Mouse (Mus musculus) retina, postnatal 1 day (tissue): Measurements from ENCODE around the gene Nrxn1.

Experiments
- DNase-seq: peaks from one replicate; pipeline ENCODE4 v3.0.0-alpha.2; 2012

Gene Nrxn1

DNA sequence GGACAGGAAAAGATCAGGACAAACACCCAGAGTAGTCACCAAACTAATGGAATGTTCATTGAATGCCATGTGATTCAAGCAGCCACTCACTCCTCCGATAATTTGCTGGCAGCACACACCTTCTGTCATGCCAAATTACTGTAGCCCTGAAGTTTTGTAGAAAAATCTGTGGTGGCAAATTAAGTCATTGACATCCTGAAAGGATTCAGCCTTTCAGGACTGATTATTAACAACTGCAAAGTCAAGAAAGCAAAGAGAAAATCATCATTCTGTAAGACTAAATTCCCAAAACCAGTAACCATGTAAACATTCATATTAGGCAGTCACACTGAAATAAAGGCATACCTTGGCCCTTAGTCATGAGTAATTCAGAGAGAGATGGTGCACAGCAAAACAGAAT lies 662.7 kb downstream of the Nrxn1 start:
- DNase-seq: no peak

DNA sequence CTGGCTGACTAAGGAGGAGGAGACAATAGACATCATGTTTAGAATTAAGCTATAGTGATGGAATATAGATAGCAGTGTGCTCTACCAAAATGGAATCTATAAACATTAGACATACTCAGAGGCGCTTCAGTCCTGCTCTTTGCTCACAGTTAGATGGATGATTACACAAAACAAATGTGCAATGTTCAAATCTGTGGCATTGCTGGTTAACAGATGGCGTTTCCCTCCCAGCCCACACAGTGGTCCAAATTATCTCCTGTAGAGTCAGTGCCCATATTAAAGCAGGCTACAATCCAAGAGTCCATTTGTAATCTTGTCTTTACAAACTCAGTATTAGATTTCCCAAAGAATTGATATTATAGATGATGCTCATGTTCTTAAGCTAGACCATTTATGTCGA lies 666.9 kb downstream of the Nrxn1 start:
- no peak for DNase-seq

DNA sequence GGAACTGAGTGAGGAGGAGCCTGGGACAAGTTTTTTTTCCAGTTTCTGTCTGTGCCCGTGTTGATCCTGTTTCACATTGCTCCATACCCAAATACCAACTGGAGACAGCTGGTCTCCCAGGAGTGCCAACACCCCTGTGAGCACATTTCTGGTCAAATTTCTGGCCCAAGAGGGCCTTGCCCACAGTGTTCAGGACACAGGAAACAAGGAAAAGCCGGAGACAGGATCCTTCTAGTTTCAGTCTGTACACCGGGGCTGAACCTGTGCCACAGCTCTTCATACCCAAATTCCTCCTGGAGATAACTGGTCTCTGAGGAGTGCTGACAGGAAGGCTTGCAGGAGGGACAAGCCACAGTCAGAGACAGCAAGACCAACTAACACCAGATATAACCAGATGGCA lies 670.3 kb downstream of the Nrxn1 start:
- DNase-seq: no peak

DNA sequence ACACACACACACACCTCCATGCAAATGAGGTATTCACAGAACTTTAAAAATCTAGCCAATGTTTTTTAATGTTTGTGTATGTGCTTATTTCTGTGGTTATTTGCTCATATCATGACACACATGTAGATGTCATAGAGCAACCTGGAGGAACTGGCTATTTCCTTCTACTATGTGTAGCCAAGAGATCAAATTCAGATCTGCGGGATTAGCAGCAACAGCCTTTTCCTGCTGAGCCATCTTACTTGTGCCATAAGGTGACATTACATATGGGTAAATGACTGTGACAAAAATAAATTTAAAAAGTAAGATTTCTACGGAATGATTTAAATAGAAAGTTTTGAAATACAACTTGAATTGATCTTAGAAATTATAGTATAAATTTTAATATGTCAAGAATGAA lies 672.1 kb downstream of the Nrxn1 start:
- no peak for DNase-seq

DNA sequence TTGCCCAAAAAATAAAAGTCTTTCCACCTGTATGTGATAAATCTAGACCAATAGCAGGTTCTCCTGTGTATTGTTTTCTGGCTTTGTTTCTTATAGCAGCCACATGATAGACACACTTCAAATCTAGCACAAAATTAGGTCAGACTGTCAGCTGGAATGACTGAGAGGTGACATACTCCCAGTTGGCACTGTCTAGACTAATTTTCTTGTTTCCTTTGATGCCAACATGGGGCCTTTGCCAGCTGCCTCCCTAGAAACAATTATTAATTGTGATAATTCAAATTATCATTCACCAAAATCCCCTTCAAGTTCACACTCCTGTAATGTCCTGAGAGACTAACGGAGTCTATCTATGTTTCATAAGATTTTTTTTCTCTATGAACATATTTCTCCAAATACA lies 673.3 kb downstream of the Nrxn1 start:
- peak; percentile 23 for DNase-seq

DNA sequence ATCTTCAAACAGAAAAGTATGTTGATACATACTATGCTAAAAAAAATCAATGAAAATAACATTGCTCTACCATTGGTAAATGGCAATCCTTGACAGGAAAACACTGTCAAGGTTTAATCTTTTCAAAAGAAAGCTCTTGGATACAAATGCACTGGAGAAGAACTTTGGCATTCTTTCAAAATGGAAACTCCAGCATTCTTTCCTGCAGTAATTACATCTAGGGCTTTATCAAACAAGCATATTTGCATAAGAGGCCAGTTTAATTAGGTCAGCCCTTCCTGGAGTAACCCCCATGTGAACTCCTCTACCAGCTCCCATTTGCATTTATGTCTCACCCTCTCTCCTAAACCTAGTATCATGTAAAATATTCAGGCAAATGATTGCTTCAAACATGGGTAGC lies 696.5 kb downstream of the Nrxn1 start:
- peak; percentile 34 for DNase-seq

DNA sequence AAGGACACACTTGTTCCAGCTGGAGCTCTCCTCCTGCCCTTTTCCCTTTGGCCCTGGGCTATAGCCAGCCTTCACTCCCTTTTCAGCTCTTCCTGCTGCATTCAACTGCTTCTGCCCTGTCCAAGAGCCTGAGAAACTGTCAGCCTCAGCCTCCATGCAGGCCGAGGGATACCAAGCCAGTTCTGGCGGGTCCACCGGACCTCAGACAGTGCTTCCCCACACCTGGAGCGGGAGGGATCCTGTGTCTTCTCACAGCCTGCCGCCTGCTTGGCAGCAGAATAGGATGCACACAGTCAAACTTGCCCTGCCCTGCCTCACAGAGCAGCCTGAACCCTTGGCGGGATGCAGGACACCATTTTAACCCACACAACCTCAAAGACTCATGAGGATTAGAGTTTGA lies 698.3 kb downstream of the Nrxn1 start:
- DNase-seq: no peak

DNA sequence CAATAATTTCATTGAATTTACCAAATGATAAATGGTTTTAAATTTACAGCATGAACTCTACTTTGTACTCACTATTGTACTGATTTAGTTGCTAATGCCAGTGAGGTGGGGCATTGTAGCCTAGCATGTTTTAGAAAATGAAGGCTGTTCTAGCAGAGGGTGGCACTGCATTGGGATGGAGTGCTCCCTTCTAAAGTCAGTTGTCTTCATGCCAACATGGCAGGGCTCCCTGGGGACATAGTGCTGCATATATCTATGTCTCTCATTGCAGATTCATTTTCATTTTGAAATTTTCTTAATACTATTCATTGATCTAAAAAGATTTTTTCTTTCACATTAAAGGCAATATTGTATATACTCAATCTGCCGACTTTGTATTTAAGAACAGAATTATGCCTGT lies 700.1 kb downstream of the Nrxn1 start:
- DNase-seq: no peak

DNA sequence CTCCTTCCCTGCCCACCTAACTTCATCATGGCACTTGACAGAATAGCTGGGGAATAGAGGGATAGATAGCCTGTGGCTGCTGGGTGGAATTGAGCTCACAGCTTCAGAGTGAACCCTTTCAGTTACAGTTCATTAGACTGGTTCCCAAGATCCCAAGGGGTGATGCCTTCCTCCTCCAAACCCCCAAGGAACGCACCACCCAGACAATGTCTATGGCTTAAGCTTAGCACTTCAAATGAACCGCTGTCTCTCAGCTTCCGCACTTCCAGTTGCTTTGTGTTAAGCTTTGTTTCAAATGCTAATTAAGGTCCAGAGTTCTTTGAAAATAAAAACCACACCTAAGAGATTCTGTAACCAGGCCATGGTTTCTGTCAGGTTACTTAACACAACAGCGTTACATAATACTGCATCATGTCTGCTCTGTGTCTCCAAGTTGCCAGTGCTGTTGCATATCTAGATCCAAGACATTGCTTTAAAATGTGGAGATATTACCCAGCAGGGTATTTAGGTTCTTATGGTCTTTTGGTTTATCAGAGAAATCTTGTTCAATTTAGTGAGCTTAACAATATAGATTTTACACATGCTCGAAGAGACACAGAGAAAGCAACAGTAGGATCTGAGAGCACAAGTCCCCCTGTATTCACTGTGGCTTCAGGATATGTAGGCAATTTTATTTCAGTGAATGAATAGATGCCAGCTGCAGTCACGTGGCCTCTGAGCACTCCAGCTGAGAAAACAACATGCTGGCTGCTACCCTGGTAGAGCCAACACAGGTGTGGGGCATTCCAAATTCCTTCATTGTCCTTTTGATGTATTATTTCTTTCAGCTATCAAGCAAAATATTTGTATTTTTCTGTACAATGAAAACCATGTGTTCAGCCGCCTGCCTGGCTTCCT lies 702.3 kb downstream of the Nrxn1 start:
- DNase-seq: peak; percentile 6

DNA sequence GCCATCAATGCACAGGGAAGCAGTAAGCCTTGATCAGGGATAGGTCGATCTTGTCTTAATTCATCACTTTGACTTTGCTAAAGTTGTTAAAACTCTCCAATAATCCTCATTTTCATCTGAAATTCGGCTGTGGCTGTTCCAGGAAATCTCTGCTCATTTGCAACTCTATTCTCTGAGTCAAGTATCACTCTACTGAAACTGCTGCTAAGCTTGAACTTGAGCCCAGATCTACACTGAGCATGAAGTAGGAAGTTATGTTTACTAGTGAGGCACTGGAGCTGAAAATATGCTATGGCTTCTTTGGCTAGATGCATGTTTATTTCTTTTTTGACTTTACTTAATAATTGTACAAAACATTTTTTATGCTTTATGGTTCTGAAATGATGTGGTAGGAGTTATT lies 708.0 kb downstream of the Nrxn1 start:
- DNase-seq: no peak

DNA sequence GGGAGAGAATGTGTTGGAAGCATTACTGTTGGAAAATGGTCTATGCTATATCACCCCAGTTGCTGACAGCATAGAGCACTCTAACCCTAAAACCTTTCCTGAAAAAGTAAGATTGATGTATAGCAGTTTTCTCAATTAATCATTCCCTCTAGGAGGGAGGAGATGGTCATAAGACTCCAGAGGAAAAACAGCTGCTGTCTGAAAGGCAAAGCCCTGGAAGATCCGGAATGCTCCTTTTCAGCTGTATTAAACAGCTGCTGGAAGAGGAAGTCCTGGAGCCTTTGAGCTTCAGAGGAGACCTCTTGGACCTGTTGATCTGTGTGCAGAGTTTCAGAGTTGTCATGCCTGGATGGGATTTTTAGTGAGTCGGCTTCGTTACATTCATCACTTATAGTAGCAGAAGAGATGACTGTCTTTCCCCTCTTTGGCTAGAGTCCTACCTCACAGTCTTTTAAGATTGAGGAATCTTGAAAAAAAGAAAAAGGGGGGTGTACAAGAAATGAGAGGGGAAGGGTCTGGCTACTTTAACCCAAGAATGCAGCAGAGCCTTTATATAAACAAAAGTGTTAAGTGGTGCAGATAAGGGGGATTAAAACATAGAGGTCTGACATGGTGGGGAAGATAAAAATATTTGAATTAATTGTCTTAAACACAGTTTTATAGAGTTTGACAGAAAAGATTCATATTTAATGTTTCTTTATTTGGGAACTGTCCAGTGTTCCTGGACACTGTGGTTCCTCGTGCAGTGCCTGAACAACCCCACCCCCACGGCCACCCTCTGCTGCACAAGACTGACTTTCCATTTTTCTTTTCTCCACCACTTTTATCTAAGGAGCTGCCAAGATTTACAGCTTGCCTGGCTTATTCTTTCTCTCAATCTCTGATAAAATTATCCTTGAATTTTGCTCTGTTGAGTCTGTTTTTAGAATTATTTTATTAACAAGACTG lies 710.1 kb downstream of the Nrxn1 start:
- no peak for DNase-seq

DNA sequence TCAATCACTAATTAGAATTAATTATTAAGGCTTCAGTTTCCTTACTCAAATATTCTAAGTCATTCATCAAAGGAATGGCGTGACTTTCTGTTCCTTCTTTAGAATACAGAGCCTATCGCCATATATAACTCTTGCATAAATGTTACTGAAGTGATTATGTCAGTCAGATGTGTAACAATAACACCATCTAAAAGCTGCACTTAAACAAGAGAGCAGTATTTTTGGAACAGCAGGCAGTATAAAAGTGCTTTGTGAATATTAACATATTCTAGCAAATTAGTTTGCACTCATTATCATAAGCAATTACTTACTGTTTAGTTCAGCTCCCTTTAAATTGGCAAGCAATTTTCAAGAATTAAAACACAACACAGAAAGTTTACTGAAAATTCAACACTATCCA lies 716.3 kb downstream of the Nrxn1 start:
- DNase-seq: no peak

DNA sequence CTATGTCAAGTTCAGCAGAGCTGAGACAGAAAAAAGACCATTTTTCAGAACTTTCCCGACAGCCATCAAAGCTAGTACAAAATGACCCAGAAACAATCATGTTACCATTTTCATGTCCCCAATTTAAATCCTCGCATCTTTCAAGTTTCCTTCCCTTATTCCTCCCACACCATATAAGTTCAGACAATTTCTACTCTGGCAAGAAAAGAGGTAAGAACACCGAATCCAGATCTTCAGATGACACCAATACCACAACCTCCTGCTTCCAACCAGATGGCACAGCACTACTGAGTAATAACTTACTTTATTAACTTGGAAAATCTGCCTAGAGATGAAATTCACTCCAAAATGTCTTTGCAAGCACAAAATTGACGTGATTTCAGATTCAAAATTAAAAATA lies 730.7 kb downstream of the Nrxn1 start:
- DNase-seq: no peak

DNA sequence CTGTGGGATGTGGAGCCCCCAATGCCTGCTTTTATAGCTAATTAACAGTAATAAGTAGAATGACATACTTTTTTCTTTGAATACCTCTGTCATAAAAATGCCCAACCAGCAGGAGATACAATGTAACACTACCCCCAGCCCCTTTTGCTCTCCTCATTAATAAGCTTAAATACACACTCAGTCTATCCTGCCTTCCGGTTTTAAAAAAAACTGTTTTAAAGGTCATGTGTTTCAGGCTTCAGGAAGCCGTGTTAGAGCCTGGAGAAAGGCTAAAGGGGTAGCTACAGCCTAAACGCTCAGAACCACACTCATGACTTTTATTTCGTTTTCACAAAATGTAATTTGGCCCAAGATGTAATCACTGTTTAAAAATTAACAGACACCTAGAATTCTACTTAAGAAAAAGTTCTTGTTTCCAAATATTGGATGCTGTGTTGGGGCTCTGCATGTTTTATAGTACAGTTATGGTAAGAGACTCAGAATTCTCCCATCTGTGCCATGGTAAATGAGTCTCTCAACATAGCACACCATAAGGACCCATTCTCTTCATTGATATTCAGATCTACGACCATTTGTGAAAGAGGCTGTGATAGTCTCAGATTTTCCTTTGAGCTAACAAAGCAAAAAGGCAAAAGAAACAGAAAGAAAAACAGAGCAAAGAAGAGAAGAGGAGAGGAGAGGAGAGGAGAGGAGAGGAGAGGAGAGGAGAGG lies 743.3 kb downstream of the Nrxn1 start:
- peak; percentile 8 for DNase-seq

DNA sequence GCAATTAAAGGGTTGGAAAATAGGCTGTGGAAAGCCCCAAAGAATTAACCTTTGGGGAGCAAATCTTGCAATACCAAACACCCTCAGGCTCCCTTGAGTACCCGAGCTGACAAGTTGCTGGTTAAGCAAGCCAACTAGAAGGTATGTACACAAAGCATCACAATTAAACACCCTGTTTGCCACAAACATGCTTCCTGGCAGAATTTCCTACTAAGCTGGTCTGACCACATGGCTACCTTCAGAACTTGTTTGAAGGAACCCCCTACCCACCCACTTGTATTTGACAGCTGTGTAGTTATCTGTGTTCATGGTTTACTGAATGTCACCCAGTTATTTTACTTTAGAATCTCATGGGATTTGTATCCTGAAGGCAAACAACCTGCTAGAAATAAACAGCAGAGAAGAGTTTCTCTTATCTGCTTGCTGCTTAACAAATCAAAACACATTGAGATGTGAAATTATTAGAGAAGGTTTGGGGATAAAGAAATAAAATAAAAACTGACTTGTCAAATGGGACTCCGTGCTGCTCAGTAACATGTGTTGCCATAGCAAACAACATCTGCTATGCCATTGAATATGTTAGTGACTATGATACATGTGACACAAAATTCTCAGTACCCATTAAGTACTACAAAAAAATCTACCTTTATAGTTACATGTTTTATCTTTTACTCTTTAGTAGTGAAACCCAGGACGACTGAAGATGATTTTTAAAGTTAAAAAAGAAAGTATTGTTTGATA lies 746.0 kb downstream of the Nrxn1 start:
- no peak for DNase-seq

DNA sequence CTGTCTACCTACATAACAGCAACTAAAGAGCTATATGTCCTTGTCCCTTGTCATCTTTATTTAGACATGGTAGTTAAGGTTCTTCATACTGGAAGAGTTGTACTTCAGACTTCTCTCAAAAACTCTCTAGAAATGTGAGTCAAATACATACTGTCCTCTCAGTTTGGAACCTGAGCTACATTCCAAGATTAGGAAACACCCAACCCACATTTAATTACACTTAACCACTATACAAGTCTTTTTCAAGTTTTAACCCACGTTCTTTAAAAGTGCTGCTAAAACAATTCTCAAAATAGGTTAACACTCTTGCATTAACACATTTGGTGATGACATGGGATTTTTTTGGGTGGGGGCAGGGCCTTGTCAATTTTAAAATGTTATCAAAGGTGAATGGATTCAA lies 759.4 kb downstream of the Nrxn1 start:
- DNase-seq: no peak

DNA sequence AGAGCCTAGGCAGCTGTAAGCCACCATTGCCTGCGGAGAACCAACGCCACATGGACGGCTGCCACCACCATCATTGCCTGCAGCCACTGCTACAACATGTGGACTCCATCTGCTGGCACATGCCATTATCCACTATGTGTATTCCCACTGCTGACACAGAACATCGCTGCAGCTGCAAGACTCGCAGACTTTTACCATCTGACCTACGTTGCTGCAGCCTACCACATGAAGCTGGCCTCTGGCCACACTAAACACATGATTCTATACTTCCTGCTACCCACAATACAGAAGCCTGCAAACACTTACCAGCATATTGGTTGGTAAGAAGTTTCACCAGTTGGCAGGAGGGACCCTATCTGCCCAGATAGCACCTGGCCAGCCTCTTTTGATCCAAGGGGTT lies 769.2 kb downstream of the Nrxn1 start:
- DNase-seq: no peak

DNA sequence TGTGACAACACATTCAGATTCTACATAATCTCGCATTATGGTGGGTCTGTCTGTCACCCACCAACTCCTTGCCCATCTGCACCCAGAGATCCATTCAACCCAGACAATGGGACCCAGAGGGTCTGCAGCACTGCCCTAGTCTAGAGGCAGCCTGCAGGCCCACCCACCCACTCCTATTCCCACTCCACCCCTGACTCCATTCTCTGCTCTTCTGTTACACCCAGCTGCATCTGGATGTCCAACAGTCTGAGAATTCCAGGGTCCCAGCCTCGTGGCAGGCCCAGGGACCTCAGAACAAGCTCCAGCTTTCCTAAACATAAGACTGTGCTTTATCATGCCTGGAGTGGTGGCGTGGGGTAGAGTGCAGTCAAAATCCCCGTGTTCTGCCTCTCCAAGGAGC lies 820.6 kb downstream of the Nrxn1 start:
- no peak for DNase-seq

DNA sequence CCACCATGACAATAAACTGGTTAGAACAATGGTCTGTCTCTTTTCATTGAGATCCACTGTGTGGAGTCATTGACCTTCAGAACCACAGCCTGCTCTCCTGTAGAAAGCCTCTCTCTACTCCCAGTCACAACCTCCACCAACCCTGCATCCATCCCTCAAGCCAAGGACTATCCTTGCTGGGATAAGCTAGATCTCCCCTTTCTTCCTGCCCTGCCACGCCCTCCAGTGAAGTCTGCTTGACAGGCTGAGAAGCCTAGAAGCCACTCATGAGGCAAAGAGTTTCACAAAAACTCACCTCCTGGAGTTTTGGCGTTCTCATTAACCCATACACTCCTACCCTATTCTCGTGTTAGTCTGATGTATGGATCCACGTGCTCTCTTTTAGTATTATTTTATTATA lies 821.7 kb downstream of the Nrxn1 start:
- DNase-seq: no peak

DNA sequence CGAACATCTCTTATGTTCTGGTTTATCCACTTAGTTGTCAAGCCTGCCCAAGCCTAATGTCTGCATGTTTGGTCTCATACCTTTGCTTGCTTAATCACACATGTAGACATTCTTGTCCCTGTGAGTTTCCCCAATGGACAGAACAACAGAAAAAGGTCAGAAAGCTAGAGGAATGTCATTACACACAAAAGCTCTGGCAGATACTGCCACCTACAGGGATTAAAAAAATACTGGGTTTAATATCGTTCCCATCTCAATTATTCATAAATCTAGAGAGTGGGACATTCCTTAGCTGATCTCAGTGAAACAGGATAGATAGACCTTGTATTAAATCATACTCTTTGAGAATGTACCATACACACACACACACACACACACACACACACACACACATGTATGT lies 823.7 kb downstream of the Nrxn1 start:
- no peak for DNase-seq

DNA sequence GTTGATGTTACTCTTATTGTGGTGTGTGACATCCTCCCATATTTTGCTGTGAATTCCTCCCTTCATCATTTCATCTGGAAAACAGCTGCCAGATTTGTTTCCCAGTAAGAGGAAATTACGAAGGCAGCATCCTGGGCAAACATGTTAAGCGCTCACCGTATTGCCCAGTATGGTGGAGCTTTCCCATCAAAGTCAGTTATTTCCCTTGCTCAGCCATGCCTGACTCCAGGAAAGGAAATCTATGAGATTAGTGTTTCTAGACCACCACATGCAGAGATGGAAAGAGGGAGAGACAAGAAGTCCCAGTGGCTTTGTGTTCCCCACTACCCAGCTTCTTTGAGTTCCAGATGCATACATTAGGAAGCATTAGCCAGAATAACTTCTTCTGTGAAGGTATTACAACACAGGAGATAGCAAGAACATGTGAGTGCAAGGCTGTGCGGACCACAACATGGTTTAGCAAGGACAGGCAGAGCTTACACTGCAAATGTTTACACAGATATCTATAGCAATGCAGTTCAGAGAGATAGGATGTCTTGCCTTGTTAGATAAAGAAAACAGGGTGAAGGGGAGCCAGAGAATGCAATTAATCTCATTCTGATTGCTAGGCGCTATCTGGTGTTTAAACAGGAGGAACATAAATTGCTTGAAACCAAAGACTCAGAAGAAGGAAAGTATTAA lies 839.3 kb downstream of the Nrxn1 start:
- DNase-seq: peak; percentile 18

DNA sequence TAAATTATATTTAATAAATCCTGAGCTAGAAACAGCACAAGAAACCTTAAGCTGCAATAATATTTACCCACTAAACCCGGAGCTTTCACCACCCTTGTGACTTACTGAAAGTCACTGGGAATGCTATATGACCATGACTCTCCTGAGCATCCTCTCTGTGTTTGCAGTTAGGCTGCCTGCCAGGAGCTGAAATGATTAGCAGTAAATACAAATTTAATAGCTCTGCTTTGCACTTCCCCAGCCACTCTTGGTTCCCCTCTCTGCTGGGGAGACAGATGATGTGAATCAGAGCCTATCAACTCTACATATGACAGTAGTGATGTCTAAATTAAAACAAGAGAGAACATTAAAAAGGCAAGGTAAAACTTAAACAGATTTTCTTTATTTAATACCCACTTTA lies 840.7 kb downstream of the Nrxn1 start:
- no peak for DNase-seq
